Mouse (Mus musculus): Measurements from ENCODE around the gene Ptprr.

Gene Ptprr

DNA sequence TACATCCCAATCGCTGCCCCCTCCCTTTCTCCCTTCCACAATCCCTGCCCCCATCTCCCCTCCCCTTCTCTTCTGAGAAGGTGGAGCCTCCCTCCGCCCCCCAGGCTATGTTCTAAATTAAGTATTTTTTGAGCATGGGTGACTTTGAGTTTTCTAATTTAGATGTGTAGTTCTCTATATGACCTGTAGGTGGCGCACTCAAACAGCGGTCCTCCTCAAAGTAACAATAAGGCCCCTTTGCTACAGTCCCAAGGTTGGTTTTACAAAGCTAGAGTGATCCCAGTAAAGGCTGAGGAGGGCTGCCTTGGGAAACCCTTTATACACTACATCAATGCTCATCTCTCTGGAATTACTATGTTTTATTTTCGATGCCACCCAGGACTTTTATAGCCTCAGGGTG, 181.0 kb downstream of the Ptprr start:
- no peak for DNase-seq

DNA sequence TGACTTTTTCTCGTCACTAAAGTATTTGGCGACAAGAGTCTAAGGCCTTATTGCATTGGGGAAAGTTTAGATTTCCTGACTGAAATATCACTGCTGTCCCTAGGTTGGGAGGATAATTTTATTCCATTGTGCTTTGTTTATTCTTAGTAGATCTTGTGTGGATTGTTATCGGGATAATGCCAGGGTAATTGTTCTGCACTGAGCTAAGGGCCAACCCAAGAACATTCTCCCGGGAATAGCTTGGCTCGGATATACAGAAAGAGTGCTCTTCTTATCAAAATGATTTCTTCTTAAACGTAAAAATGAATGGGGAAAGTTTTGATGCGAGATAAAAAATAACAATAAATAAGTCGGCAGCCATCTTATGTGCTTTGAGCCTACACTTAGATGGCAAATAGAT, 183.5 kb downstream of the Ptprr start:
- DNase-seq: no peak

DNA sequence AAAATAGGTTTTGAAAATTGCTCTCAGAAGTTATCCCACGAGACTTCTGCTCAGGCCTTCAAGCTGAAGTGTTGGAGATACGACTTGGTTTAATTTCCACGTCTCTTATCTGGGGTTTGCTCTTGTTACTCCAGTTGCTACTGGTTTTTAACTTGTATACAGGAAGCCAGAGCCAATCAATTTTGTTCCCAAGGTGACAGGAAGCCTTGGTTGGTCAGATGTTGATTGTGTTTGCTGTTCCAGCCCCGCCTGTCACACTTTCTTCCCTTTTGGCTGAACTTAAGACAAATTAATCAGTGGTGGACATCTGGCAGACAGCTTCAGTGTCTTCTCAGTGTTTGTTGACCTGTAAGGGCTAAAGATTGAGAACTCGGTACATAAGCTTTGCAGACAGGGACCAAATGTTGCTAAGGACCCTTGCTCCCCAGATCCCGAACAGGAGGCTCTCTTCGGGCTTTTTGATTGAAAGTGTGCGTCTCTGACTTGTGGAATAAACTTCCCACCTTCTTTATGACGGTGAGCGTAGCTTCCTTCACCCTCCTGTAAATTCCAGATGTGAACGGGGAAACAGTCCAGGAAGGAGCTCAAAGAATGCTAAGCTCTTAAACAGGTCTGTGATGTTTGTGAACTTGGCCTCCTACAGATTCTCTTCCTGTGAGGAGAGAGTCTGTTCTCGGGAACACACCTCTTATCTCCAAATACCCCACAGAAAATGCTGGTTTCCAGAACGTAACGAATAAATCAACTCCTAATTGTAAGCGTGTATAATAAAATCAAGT, 187.8 kb downstream of the Ptprr start:
- DNase-seq: no peak

DNA sequence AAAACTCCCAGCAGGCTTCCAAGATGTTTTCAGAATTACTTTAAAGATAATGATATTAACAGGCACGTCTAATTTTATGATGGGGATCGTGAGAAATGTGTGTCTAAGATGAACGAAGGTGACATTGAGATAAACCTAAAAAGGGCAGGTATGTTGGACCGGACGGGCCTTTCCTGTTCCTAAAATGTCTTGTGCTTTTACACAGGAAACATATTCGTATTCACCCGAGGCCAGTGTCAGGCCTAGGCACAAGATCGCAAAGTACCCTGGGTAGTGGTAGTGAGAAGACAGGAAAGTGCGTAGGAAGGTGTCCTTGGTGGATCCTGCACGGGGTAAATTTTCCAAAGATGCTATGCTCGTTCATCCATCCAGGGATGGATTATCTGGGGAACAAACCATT, 188.4 kb downstream of the Ptprr start:
- no peak for DNase-seq

DNA sequence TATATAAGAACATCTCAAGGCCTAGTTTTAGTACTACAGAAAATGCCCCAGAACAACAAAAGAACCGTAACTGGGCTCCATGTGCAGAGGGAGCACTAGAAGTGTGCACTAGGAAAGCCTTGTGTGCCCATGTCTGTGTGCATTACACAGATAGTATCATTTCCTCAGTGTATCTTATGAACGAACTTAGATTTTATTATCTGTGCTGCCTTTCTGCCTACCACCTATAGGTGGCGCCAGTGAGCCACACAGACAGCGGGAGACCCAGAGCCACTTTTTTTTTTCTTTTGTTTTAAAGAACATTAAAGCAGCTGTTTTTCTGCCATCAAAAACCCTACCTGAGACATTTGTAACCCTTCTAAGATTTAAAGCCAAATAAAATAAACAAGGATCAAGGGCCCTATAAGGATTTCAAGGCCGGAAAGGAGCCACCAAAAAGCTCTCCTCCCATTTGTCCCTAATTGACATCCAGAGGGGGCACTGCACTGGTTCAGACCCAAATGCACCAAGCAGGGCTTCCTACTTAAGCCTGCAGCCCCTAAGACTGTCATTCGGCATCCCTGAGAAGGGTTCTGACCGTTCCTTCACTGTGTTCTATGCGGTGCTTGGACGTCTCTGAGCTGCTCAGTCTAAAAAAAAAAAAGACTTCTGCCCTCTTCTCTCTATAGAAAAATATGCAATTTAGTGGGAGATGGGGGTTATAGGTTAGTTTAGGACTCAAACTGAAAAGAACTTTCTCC, 190.1 kb downstream of the Ptprr start:
- DNase-seq: peak; percentile 30

DNA sequence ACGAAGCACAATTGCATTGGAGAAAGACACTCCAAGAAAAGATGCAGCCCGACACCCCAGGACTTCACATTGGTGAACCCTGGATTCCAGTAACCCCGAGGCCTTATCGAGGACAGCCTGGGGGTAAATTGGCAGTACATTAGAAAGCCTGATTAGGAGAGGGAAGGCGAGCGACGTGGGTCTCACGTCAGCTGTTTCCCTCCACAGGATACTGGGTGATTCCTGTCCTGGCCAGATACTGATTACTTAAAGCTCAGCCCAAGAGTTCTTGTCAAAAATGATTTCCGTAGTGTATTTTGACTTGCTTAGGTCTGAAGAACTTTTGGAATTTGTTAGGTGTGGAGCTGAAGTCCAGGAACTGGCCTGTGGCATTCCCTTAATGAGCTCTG, 190.7 kb downstream of the Ptprr start:
- DNase-seq: no peak

DNA sequence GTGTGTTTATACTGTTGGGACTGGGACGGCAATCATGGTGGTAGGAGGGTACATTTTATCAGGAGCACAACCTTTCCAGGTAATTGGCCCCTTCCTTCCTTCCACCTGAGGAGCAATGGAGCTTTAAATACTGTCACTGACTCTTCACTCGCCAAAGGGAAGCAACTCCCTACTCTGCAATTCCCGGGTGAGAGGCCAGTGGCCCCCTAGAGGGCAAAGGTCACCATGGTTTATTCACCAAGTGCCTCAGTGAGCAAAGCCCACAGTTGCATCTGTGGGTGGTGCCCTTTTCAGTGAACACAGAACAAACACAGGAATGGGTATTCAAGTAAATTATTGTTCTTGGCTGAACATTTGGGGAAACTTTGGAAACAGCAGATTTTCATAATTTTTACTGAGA, 194.1 kb downstream of the Ptprr start:
- DNase-seq: no peak

DNA sequence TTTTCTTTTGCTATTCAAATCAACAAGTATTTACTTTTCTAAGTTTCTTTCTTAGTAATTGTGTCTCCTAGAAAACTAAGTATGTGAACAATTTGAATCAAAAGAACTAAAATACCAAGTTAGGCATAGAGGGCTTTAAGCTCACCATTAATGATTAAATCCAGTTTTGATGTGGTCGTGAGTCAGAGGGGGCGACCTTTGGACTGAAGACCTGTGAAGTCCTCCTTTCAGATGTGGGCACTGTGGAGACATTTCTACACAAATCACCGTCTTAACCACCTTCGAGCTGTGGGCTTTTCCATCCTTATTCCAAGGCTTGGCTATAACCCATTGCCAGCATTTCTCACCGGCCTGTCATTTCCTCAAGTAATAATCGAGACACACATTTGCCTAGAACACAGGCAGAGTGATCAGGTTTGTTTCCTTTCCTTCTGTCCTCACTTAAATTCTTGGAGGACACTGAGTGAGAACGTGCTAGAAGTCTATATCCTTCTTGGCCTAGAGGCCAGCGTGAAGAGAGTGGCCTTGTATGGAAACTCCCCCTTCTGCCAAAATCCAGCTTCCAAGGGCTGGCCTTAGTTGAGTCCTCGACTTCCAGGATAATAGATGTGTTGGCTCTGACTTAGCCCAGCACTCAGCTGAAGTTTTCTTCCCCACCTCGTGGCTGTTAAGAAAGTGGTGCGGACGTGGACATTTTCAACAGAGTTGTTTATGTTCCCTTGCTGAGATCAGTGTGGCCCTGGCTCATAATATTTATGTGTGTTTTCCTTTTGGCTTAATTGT, 202.5 kb downstream of the Ptprr start:
- no peak for DNase-seq

DNA sequence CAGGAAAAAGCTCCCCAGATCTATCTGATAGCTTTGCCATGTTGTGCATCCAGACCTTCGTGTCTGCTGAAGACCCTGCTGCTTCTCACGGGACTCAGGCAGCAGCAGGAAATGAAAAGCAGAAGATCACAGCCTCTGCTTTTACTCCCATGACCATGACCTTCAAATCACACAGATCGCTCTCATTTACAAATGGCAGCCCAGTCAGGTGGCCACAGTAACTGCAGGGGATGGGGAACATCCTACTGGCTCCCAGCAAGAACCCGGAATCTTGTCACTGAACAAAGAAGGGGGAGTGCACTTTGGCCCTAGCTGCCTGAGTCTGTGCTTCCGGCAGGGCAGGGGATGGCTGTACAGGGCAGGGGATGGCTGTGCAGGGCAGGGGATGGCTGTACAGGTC, 217.3 kb downstream of the Ptprr start:
- DNase-seq: no peak

DNA sequence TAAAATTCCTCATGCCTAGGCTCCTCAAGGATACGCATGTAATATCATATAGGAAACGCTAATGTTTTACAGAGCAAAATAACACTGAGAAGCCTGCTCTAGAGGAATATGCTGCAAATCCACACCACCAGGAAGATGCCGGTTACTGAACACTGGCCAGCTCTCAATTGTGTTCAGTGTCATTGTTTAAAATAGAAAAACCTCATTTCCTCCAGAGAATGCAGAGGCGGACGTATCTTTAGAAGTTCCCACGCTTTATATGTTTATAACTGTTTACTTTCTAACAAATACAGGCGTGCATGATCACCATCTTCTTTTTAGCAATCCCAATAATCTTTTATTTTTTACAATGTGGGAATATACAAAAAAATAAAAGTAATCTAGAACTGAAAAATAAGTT, 224.2 kb downstream of the Ptprr start:
- DNase-seq: no peak

DNA sequence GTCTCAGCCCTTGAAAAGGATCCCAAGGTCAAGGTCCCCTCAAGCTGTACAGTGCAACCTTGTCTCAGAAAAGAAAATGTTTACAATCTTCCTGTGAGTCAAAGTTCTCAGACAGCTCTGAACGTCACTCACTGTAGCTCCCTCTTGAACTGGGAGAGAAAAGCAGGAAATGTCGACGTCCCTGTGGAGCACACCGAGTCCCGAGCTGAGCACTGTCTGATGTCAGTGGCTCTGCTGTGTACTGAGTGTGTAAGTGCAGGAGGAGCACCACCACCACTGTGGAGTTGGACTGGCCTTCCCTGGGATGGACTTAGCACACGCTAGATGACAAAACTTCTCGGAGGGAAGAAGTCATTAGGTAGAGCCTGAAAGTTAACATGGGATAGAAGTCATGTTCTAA, 225.4 kb downstream of the Ptprr start:
- DNase-seq: no peak

DNA sequence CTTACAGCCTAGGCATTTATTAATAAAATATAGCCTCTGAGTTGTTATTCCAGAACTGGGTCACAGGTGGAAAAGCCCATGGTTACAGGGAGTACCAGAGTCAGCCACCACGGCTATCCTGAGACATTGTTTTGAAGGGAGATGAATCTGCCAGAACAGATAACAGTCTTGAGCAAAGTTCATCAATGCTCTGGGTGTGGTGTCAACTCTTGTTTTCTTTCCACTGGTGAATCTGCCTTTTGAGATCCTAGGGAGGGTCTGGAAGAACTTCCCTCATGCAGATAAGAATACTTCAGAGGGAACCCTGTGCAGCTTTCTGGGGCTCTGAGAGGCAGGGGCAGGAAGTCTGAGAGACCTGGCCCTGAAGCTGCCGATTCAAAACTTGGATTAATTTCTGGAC, 227.6 kb downstream of the Ptprr start:
- DNase-seq: no peak

DNA sequence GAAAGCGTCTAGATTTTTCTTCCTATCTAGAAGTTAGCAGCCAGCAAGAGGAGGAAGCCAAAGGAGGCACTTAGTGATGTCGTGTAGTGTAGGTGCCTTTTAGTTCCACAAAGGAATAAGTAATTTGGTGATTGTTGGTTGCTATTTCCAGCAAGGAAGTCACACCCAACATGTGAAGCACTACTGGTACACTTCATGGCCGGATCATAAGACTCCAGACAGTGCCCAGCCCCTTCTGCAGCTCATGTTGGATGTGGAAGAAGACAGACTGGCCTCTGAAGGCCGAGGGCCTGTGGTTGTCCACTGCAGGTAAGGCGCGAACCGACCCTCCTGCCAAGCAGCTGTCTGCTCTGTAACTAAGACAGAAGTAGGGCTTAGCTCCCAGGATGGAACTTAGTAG, 234.7 kb downstream of the Ptprr start:
- no peak for DNase-seq

DNA sequence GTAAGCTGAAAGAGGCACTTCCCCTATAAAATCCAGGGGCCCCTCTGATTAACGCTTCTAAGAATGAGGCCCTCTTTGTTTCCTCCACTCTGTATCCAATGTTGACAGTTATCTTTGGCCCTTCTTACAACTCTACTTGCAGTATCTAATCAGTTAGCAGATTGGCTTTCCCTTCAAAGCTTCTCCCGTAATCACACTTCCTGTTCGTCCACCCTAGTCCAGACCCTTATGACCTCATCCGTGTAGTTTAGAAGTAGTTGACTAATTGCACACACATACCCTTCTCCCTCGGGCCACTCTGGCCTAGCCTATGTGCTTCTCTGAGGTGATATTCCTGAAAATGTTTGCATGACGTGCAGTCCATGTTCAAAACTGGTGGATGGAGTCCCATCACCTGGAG, 236.0 kb downstream of the Ptprr start:
- no peak for DNase-seq

DNA sequence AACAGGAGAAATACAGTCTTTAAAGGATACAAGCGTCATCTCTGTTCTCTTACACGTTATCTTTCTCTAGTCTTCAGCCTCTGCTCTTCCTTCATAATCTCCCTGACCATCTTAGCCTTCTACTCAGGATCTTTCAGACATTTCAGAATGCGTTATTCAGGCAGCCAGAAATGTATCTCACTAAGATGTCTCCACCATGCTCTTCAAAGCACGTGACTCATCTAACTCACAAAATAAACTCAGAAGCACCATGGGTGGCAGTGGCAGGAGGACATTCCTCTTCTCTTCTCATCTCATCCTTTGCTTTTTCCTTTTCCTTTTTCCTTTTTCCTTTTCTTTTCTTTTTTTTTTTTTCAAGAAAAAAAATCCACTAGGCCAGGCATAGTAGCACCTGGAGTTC, 241.3 kb downstream of the Ptprr start:
- no peak for DNase-seq

DNA sequence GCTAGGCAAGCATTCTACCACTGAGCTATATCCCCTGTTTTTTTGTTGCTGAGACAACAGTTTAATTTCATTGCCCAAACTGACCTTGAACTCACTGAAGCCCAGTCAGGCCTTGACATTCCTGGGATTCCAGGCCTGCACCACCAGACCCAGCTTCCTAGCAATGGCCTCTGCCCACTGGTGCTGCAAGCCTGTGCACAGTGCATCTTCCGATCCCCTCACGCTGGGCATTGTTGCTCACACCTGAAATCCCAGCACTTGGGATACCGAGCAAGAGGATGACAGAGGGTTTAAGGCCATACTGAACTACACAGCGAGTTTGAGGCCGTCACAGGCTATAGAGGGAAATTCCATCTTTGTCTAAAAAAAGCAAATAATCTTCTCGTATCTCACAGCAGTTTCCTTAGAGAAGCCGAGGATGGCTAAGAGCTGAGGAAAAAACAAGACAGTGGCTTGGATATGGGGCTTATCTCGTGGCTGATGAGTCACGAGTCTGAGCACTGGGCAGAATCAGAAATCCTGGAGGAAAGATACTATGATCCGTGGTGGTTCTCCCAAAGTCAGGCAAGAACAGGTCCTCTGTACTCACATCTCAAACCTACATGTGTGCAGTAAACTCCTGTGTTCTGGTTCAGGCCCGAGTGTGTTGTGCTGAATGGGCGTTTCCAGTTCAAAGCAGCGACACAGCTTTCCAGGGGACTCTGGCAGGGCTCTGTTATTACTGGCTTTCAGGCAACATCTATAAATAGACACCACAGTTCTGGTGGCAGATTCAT, 242.8 kb downstream of the Ptprr start:
- no peak for DNase-seq

DNA sequence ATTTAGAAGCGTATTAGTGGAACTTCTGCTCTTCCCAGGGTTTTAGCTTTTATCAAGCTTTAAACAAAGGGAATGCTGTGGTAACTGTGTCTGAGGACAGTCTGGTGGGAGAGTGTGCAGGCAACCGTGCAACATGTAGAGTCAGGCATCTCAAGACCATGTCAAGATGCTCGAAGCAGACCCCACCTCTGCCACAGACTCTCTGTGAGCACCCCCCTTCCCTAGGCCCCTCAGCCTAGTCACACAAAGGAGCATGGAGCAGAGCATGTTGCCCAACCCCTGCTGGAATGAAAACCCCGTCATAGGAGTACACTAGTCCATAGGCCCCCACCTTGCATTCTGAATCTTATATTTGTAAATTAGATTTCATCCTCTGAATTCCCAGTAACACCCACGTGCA, 243.5 kb downstream of the Ptprr start:
- DNase-seq: no peak

DNA sequence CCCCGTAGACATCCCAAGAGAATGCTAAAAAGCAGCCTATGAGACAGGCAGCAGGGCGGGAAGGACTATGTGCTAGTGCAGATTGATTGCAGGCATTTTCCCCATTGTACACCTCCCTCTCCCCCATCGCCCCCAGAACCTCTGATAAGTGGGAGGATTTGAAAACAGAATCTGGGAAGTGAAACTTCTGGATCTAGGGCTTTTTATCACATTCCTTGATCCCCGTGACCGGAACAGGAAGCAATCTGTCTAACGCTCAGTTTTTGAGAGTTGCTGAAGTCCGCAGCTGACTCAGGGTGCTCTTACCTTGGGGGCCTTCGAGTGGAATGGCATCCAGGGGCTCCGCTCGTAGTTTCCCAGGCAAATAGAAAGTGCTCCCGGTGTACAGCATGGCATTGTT, 246.5 kb downstream of the Ptprr start:
- no peak for DNase-seq

DNA sequence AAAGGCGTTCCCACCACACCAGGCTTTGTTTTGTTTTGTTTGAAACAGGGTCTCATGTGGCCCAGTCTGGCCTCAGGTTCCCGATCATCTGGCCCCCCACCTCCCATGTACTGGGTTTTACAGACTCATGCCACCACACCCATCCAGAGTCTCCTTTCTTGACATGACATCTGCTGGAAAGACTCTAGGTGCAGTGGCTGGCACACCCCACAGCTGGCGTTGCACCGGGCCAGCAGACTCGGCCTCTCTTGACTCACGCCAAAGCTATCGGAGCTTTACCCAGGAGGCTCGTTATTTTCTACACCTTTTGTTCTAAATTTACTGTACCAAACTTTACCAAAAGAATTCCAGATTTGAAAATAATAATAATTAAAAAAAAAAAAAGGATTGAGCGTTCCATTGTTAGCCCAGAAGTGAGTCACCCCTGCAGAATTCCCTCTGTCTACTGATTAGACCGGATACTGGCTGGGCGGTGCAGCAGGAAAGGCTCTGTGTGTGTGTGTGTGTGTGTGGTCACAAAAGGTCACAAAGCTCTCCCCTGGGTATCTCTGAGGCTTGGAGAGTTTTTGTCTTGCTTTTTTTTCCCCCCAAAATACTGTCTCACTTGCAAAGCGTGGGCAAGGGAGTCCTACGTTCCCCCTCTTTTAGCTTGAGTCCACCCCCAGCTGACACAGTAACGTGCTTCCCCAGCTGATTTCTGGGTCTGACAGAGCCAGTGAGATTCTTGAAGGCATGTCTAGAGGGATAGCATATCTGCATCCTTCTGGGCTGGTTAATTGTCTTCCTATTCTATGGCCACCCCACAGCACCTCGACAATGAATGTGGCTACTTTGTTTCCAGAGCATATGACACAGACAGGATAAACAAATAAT, 248.8 kb downstream of the Ptprr start:
- no peak for DNase-seq

DNA sequence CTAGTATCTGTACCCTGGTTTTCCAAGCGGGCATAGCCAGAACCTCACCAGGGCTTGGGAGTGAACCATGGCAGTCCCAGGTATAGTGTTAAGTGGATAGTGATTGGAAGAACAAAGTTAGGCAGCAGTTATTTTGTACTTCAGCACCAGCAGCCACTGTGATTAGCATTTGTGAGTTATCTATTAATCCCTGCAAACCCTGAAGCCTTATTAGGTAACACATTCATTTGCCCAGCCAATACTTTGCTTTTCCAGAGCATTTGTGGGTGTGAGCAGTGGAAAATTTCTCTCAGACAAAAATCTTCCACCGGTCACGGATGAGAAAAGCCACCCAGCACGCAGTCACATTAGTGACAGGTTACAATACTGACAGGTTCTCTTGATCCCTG, 249.4 kb downstream of the Ptprr start:
- DNase-seq: no peak

DNA sequence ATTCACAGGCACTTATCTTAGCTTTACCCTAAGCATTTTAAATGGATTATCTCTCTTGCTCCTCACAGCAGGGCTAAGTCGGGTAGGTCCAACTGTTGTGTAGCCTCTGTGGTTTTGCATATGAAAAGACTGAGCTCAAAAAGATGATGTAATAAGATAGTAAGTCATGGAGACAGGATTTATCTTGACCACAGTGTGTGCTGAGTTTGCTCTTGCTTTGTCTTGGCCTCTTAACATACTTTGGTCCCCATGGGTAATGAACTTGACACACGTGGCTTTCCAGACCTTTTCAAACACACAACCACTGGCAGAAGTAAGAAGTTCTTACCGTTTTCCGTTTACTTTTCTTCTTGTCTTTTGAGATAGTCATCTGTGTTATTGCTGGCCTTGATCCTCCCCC, 250.3 kb downstream of the Ptprr start:
- no peak for DNase-seq

Data from right cerebral cortex, postnatal 14 days (tissue).